Mouse (Mus musculus) ES-Bruce4 (cell line): ENCODE measurements around the gene Sec24b.

ENCODE experiments used
- CTCF ChIP-seq: IDR thresholded peaks from one replicate; pipeline ENCODE4 v1.8.1; 2011; ENCODE audit warnings: low read depth, low read length
- EP300 ChIP-seq: IDR thresholded peaks from 2 replicates; pipeline ENCODE4 v1.6.1; 2011; ENCODE audit warnings: low read depth, low read length; ENCODE audit not compliant: insufficient read depth
- POLR2A ChIP-seq: IDR thresholded peaks from one replicate; pipeline ENCODE4 v1.8.1; 2011; ENCODE audit warnings: low read length; ENCODE audit not compliant: insufficient read depth

GRCm38 (mm10) chr3:130053340-130054066, 7.8 kb downstream of the Sec24b start:
- TF ChIP-seq CTCF (no peak), POLR2A (no peak), EP300 (no peak)
